In genomic region chr6:137541216-137542176, GRCm38 (mm10) we compare ENCODE assay signal across 9 mouse cellular contexts.
DNase-seq lines count a peak whose midpoint lies in the region; ATAC-seq and TF ChIP-seq lines count a peak whose summit lies in the region.
"Had no signal": no experiment of that assay in that cellular context is flagged by ENCODE, and none has a peak within 500 bp of the region (broad histone marks: within the 10 kb centered on the region; RNA-seq: fewer than 3 reads in every experiment).

No protein-coding gene starts in this region.

- TF ChIP-seq POLR2A in thymus, adult 2 months (IDR thresholded peaks at IDR 0.05; ENCODE audit: control insufficient read depth, extremely low read depth, insufficient read depth, low read length, poor library complexity) = no peak

- peaks cover 36% of the 10 kb centered on the region for H3K4me1 ChIP-seq in midbrain, embryonic 10.5 days
- peaks cover 18% of the 10 kb centered on the region for H3K4me1 ChIP-seq in midbrain, embryonic 16.5 days (ENCODE audit: control insufficient read depth, insufficient read depth, low read length)
- H3K4me1 ChIP-seq in embryonic facial prominence, embryonic 12.5 days = peaks cover 25% of the 10 kb centered on the region
- peaks cover 8% of the 10 kb centered on the region for H3K4me1 ChIP-seq in liver, postnatal 0 days (ENCODE audit: insufficient read depth)
- H3K4me1 ChIP-seq in thymus, adult 2 months (replicated peaks; ENCODE audit: control insufficient read depth, insufficient read depth, low read length) = peaks cover 13% of the 10 kb centered on the region

- H3K36me3 ChIP-seq in midbrain, embryonic 10.5 days = no peaks in the 10 kb centered on the region
- H3K36me3 ChIP-seq in midbrain, embryonic 16.5 days (ENCODE audit: control insufficient read depth, insufficient read depth, low read length) = no peaks in the 10 kb centered on the region
- H3K36me3 ChIP-seq in embryonic facial prominence, embryonic 12.5 days = no peaks in the 10 kb centered on the region
- no peaks in the 10 kb centered on the region for H3K36me3 ChIP-seq in liver, postnatal 0 days (replicated peaks; ENCODE audit: insufficient read depth, low read length)
- no peaks in the 10 kb centered on the region for H3K36me3 ChIP-seq in thymus, adult 2 months (ENCODE audit: control insufficient read depth, insufficient read depth, low read length)
- H3K36me3 ChIP-seq: limb, embryonic 13.5 days had no signal

- no peak overlapping the region for H3K9ac ChIP-seq in midbrain, embryonic 16.5 days (ENCODE audit: low read depth, low read length)
- no peak overlapping the region for H3K9ac ChIP-seq in embryonic facial prominence, embryonic 12.5 days
- H3K9ac ChIP-seq in liver, postnatal 0 days (replicated peaks) = no peak overlapping the region
- H3K9ac ChIP-seq: limb, embryonic 13.5 days had no signal

- no peak overlapping the region for H3K4me2 ChIP-seq in midbrain, embryonic 16.5 days (ENCODE audit: low read length)
- H3K4me2 ChIP-seq in embryonic facial prominence, embryonic 12.5 days (replicated peaks) = no peak overlapping the region
- H3K4me2 ChIP-seq in liver, postnatal 0 days (ENCODE audit: low read depth, low read length) = peak overlapping the region; percentile 23; the same call in 1 of the 2 replicates

- no peak for DNase-seq in midbrain, embryonic 10.5 days (ENCODE audit: low spot score)
- DNase-seq in liver, postnatal 0 days = no peak
- DNase-seq in thymus, adult 2 months = peak; percentile 42
- no peak for DNase-seq in cerebellum, postnatal 4 days (ENCODE audit: low spot score in 2 of 2)
- DNase-seq in cerebellum, adult 8-10 months = no peak
- DNase-seq in kidney, postnatal 4 days = no peak

- H3K27me3 ChIP-seq in midbrain, embryonic 10.5 days (ENCODE audit: low read depth, poor library complexity, severe bottlenecking) = peaks cover 7% of the 10 kb centered on the region; the same call in 1 of the 2 replicates
- H3K27me3 ChIP-seq in midbrain, embryonic 16.5 days (ENCODE audit: control insufficient read depth, insufficient read depth, low read depth, low read length) = no peaks in the 10 kb centered on the region
- no peaks in the 10 kb centered on the region for H3K27me3 ChIP-seq in embryonic facial prominence, embryonic 12.5 days
- no peaks in the 10 kb centered on the region for H3K27me3 ChIP-seq in liver, postnatal 0 days (ENCODE audit: insufficient read depth, low read length)
- no peaks in the 10 kb centered on the region for H3K27me3 ChIP-seq in thymus, adult 2 months (ENCODE audit: control insufficient read depth, insufficient read depth, low read length)

- H3K9me3 ChIP-seq in midbrain, embryonic 10.5 days (replicated peaks) = peaks cover 8% of the 10 kb centered on the region; the same call in 1 of the 2 replicates
- H3K9me3 ChIP-seq in midbrain, embryonic 16.5 days (replicated peaks; ENCODE audit: control insufficient read depth, low read length, poor library complexity, severe bottlenecking) = no peaks in the 10 kb centered on the region
- no peaks in the 10 kb centered on the region for H3K9me3 ChIP-seq in embryonic facial prominence, embryonic 12.5 days
- no peaks in the 10 kb centered on the region for H3K9me3 ChIP-seq in liver, postnatal 0 days (ENCODE audit: low read length)
- H3K9me3 ChIP-seq: limb, embryonic 13.5 days had no signal

- no peak for TF ChIP-seq CTCF in liver, postnatal 0 days (IDR thresholded peaks at IDR 0.05; ENCODE audit: low read depth)
- no peak for TF ChIP-seq CTCF in thymus, adult 2 months (IDR thresholded peaks at IDR 0.05; ENCODE audit: borderline replicate concordance, control insufficient read depth, extremely low read depth, insufficient read depth, low read length, poor library complexity)

- no peak for ATAC-seq in midbrain, embryonic 16.5 days
- 0 out of 2 replicates have a peak, but pooled peaks have one; percentile 24 for ATAC-seq in embryonic facial prominence, embryonic 12.5 days (ENCODE audit: insufficient number of reproducible peaks, insufficient read depth, low FRiP score, low TSS enrichment)
- peak; percentile 43 for ATAC-seq in liver, postnatal 0 days

- peak overlapping the region; percentile 71 for H3K27ac ChIP-seq in midbrain, embryonic 10.5 days (replicated peaks)
- H3K27ac ChIP-seq in midbrain, embryonic 16.5 days (ENCODE audit: low read length) = no peak overlapping the region
- H3K27ac ChIP-seq in embryonic facial prominence, embryonic 12.5 days = peak overlapping the region; percentile 82
- H3K27ac ChIP-seq in liver, postnatal 0 days (ENCODE audit: low read depth) = no peak overlapping the region
- no peak overlapping the region for H3K27ac ChIP-seq in thymus, adult 2 months (ENCODE audit: control insufficient read depth, insufficient read depth, low read length)
- H3K27ac ChIP-seq: limb, embryonic 13.5 days had no signal

- no peak for TF ChIP-seq EP300 in liver, postnatal 0 days (IDR thresholded peaks at IDR 0.05; ENCODE audit: low read depth)

- H3K4me3 ChIP-seq in midbrain, embryonic 10.5 days = 0 out of 2 replicates have a peak overlapping the region, but pooled peaks have one; percentile 18
- H3K4me3 ChIP-seq in midbrain, embryonic 16.5 days (ENCODE audit: low read depth, low read length) = no peak overlapping the region
- H3K4me3 ChIP-seq in embryonic facial prominence, embryonic 12.5 days = no peak overlapping the region
- no peak overlapping the region for H3K4me3 ChIP-seq in liver, postnatal 0 days (ENCODE audit: low read depth, low read length)
- peak overlapping the region; percentile 3; the same call in 1 of the 2 replicates for H3K4me3 ChIP-seq in thymus, adult 2 months (ENCODE audit: control insufficient read depth, insufficient read depth, low read length)
- H3K4me3 ChIP-seq: limb, embryonic 13.5 days had no signal

- 47% methylated on average over 17 of the region's 17 CpGs for WGBS in midbrain, embryonic 10.5 days
- 53% methylated on average over 17 of the region's 17 CpGs for WGBS in midbrain, embryonic 16.5 days
- 44% methylated on average over 17 of the region's 17 CpGs for WGBS in embryonic facial prominence, embryonic 12.5 days
- 29% methylated on average over 17 of the region's 17 CpGs for WGBS in liver, postnatal 0 days (ENCODE audit: insufficient replicate concordance)
- WGBS in thymus, adult 2 months = 20% methylated on average over 17 of the region's 17 CpGs

Comparison
In these comparisons a context has a peak if more than half of its experiments do, and no peak if none do; other contexts are left out.
1. H3K27ac ChIP-seq: peak in midbrain, embryonic 10.5 days (single experiment) and embryonic facial prominence, embryonic 12.5 days (single experiment); none in midbrain, embryonic 16.5 days (single experiment), liver, postnatal 0 days (single experiment) and thymus, adult 2 months (single experiment).
2. H3K4me3 ChIP-seq: peak in midbrain, embryonic 10.5 days (single experiment) and thymus, adult 2 months (single experiment); none in midbrain, embryonic 16.5 days (single experiment), embryonic facial prominence, embryonic 12.5 days (single experiment) and liver, postnatal 0 days (single experiment).